Mouse (Mus musculus): Measurements from ENCODE around the gene Gm7030. TPM values are rescaled to one million over a fixed set of nuclear protein-coding genes. Genes with fewer than 3 reads are reported as not detected.
"Not testable (repeated sequence)": the region's sequence is repeated elsewhere in the genome, so short reads cannot be mapped to it uniquely, and the experiment has no call there.

Gene Gm7030
- polyA plus RNA-seq, 1 experiment from 2014 or later: not detected

DNA sequence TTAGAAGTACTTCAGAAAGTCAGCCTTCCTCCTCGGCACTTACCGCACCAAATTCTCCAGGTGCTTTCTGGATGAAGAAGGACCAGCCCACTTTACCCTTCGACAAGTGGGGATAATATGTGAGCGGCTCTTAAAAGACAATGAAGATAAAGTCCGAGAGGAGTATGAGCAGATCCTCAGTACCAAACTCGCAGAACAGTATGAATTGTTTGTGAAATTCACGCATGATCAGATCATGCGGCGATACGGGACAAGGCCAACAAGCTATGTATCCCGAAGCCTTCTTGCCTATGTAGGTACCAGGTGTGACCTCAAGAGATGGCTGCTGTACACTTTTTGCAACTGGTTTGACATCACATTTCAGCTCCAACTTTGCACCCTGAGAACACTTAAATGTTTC, 29.0 kb upstream of the Gm7030 start:
- peaks cover 11% of the 10 kb centered on the region; the same call in 1 of the 2 replicates for H3K4me1 ChIP-seq
- ATAC-seq (ENCODE audit: insufficient number of reproducible peaks, insufficient read depth, low FRiP score, low TSS enrichment, low read depth); H3K36me3 ChIP-seq; H3K9ac ChIP-seq; H3K27ac ChIP-seq; H3K9me3 ChIP-seq: not testable (repeated sequence)
- peaks cover 93% of the 10 kb centered on the region for H3K27me3 ChIP-seq
- peak overlapping the region; percentile 41 for H3K4me3 ChIP-seq
- WGBS: 8% methylated on average over 11 of the region's 11 CpGs
- peak overlapping the region; percentile 64 for H3K4me2 ChIP-seq

DNA sequence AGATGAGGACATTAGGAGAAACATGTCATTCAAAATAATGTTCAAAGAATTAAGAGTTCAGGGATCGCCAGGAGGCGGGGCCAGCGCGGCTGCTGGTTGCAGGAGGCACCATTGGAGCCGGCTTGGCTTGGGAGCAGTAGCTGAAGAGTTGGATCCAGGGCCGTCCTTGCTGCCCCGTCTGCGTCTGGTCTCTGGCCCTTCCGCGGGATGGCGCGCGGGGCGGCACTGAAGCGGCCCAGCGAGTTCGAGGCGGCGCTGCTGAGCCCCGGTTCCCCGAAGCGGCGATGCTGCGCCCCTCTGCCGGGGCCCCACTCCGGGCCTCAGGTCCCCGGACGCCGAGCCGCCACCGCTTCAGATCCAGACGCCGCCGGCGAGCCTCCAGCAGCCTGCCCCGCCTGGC, 28.6 kb upstream of the Gm7030 start:
- H3K4me2 ChIP-seq: peak overlapping the region; percentile 64
- ATAC-seq (ENCODE audit: insufficient number of reproducible peaks, insufficient read depth, low FRiP score, low TSS enrichment, low read depth); H3K36me3 ChIP-seq; H3K27ac ChIP-seq; H3K9me3 ChIP-seq: not testable (repeated sequence)
- peak overlapping the region; percentile 54 for H3K9ac ChIP-seq
- under 1% methylated on average over 36 of the region's 36 CpGs for WGBS
- peaks cover 93% of the 10 kb centered on the region for H3K27me3 ChIP-seq
- peaks cover 11% of the 10 kb centered on the region; the same call in 1 of the 2 replicates for H3K4me1 ChIP-seq
- H3K4me3 ChIP-seq: peak overlapping the region; percentile 41

DNA sequence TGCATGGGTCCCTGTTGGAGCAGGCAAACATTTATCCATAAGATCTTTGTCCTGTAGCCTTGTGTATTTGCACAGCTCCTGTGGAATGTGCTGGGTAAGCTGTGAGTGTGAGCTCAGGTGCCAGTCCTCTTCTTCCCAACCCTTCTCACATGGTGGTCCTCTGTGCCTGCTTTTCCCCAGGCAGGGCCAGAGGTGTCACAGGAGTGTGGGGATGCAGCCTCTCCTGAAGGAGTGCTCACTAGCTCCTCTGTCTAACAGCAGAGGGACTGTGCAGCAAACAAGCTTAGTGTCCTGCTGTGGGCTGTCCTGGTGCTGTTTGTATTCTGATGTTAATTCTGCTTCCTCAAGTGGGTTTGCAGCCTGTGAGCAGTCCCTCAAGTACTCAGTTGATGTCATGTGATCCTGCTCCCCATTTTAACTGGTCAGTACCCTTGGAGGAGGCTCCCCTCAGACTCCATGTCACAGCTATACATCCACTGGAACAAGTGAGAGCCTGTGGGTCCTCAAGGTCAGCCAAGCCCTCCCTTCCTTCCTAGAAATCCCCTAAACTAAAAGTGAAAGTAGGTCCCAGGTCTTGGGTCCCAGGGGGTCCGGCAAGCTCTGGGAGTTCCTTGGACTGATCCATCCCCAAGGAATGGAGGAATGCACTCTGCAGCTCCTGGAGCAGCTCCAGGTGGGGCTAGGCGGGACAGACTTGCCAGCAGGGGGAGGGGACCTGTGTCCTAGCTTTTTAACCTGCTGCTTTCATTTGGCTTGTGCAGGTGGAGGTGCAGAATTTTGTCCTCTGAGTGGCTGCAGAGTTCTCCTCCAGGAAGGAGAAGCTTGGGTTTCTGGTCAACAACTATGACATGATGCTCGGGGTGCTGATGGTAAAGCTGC, 25.3 kb upstream of the Gm7030 start:
- Histone ChIP-seq H3K36me3 (no peaks in the 10 kb centered on the region), H3K4me1 (0 out of 2 replicates have a peak, but pooled peaks cover 5% of the 10 kb centered on the region), H3K4me2 (no peak overlapping the region), H3K27me3 (peaks cover 78% of the 10 kb centered on the region), H3K9ac (no peak overlapping the region), H3K9me3 (no peaks in the 10 kb centered on the region), H3K27ac (no peak overlapping the region), H3K4me3 (no peak overlapping the region)
- 9% methylated on average over 3 of the region's 3 CpGs for WGBS
- ATAC-seq (ENCODE audit: insufficient number of reproducible peaks, insufficient read depth, low FRiP score, low TSS enrichment, low read depth): no peak

DNA sequence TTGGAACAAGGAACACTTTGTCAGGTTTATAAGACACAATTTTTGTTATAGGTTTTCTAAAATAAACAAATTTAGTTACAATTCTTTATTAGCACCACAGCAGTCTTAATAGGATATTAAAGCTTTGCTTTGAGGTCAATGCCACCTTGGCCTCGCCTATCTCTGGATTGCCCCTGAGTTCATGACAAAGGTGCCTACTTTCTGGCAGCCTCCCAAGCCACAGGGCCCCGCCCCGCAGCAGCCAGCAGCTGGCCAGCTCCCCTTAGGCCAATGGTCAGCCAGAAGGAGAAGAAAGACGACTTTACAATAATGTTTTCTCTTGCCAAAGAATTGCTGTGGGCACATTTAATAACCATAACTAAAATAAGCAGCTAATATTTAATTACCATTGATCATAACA, 22.0 kb upstream of the Gm7030 start:
- H3K27me3 ChIP-seq: peaks cover 73% of the 10 kb centered on the region

DNA sequence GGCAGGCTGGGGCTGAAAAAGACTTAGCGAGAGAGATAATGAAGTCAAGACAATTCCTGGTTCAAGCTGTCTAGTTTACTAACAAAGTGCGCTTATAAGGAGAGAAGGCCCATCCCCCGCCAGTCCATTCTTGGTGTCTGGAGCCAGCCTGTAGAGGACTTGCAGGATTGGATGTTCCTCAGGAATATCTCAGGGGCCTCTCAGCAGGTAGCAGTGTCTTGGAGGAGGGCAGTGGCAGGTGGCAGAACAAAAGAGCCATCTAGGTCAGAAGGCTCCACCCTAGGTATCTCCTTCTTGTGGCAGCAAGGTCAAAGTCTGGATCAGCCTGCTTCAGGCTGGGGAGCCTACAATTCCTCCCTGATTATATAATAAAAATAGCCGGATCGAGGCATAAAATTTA, 19.2 kb upstream of the Gm7030 start:
- H3K27me3 ChIP-seq: peaks cover 70% of the 10 kb centered on the region
- 67% methylated on average over 5 of the region's 5 CpGs for WGBS

More for the DNA sequence above, 22.0 kb upstream of the Gm7030 start:
- not testable (repeated sequence) for H3K36me3 ChIP-seq; H3K4me3 ChIP-seq; H3K9me3 ChIP-seq; H3K4me1 ChIP-seq; ATAC-seq (ENCODE audit: insufficient number of reproducible peaks, insufficient read depth, low FRiP score, low TSS enrichment, low read depth); H3K27ac ChIP-seq; H3K4me2 ChIP-seq; H3K9ac ChIP-seq
- WGBS: 41% methylated on average over 4 of the region's 4 CpGs

DNA sequence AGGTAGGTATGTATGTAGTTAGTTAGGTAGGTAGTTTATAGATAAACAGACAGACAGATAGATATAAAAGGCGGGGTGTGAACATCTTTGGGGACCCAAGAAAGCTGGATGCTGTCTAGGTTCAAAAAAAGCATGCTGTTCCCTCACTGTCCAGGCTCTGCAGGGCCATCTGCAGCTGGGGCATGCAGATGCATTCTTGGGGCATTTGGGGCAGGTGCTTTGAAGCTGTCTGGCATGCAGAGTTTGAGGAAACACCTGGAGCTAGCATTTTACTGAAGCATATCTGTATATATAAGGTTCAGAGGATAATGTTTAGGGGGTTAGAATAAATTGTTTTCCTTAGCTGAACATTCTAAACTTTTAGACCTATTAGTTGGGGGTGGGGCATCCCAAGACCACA, 17.7 kb upstream of the Gm7030 start:
- H3K27ac ChIP-seq; H3K36me3 ChIP-seq; H3K4me1 ChIP-seq; H3K4me2 ChIP-seq; ATAC-seq (ENCODE audit: insufficient number of reproducible peaks, insufficient read depth, low FRiP score, low TSS enrichment, low read depth); H3K9ac ChIP-seq; H3K4me3 ChIP-seq; H3K9me3 ChIP-seq: not testable (repeated sequence)
- WGBS: 75% methylated on average over 1 of the region's 1 CpGs
- H3K27me3 ChIP-seq: peaks cover 69% of the 10 kb centered on the region

More for the DNA sequence above, 19.2 kb upstream of the Gm7030 start:
- H3K4me1 ChIP-seq; H3K27ac ChIP-seq; H3K9me3 ChIP-seq; H3K36me3 ChIP-seq; H3K9ac ChIP-seq; H3K4me2 ChIP-seq; ATAC-seq (ENCODE audit: insufficient number of reproducible peaks, insufficient read depth, low FRiP score, low TSS enrichment, low read depth); H3K4me3 ChIP-seq: not testable (repeated sequence)

DNA sequence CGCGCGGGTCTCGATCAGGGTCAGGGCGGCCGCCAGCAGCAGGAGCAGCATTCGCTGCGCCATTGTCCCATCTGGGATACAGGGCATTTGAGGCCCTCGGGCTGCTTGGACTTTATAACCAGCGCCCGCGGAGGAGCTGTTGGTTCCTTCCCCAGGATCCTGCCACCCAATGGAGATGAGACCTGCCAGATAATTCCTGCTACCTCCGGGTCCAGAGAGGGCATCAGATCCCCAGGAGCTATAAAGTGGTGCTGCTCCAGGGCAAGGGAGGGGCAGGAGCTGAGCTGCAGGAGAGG, 16.6 kb upstream of the Gm7030 start:
- peak overlapping the region; percentile 37 for H3K4me3 ChIP-seq
- 2% methylated on average over 13 of the region's 13 CpGs for WGBS
- H3K36me3 ChIP-seq; H3K27ac ChIP-seq; H3K4me1 ChIP-seq; ATAC-seq (ENCODE audit: insufficient number of reproducible peaks, insufficient read depth, low FRiP score, low TSS enrichment, low read depth); H3K9me3 ChIP-seq: not testable (repeated sequence)
- peak overlapping the region; percentile 60 for H3K4me2 ChIP-seq
- H3K9ac ChIP-seq: 0 out of 2 replicates have a peak overlapping the region, but pooled peaks have one; percentile 27
- peaks cover 74% of the 10 kb centered on the region for H3K27me3 ChIP-seq

DNA sequence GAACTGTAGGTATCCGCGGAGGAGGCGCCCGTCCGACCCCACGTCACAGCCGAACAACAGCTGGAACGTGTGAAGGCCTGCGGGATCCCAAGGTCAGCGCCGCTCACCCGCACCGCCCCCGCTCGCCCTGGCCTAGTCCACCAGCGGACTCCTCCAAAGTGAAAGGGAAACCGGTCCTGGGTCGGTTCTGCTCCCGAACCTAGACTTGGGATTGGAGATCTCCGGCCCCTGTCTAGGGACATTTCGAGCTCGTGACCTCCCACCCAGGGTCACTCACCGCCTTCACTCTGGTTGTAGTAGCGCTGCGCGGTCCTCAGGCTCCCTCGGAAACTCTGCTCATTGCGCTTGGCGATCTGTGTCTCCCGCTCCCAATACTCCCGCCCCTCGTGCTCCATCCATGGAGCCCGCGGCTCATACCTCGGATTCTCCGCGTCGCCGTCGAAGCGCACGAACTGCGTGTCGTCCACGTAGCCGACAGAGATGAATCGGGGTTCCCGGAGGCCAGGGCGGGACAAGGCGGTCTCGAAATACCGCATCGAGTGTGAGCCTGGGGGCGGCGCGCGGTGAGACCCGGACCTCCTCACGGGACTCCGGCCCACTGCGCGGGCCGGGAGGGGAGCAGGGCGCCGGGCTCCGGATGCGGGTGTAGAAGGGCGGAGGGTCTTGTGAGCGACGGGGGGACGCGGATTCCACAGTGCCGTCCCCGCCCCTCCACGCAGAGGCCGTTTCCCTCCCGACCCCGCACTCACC, 16.1 kb upstream of the Gm7030 start:
- Histone ChIP-seq H3K4me1 (peaks cover 10% of the 10 kb centered on the region), H3K27me3 (peaks cover 74% of the 10 kb centered on the region), H3K9me3 (no peaks in the 10 kb centered on the region), H3K27ac (no peak overlapping the region), H3K4me3 (peak overlapping the region; percentile 37), H3K4me2 (peak overlapping the region; percentile 60), H3K36me3 (no peaks in the 10 kb centered on the region), H3K9ac (0 out of 2 replicates have a peak overlapping the region, but pooled peaks have one; percentile 27)
- ATAC-seq (ENCODE audit: insufficient number of reproducible peaks, insufficient read depth, low FRiP score, low TSS enrichment, low read depth): no peak
- WGBS: 2% methylated on average over 78 of the region's 78 CpGs

DNA sequence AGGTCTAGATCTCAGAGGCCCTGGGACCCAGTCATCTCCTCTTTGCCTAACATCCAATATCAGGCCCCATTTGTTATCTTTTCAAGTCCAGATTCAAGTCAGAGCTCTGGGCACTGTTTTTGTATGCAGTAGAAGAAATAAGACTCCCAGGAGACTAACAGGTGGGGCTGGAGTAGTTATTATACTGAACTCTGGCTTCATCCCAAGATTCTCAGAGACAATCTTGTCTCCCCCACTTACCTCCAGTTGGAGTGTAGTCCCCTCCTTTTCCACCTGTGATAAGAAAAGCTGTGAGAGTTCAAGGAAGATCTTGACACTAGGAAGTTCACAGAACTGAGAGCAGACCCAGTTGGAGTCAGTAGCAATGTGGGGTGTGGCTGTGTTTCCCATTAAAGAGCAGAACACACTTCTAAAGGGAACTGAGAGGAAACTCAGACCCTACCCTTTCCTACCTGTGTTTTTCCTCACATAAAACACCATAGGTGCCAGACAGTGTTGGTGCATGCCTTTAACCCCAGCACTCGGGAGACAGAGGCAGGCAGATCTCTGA, 7.1 kb upstream of the Gm7030 start:
- not testable (repeated sequence) for H3K4me1 ChIP-seq; H3K4me2 ChIP-seq; ATAC-seq (ENCODE audit: insufficient number of reproducible peaks, insufficient read depth, low FRiP score, low TSS enrichment, low read depth); H3K9ac ChIP-seq; H3K36me3 ChIP-seq; H3K27ac ChIP-seq; H3K4me3 ChIP-seq; H3K9me3 ChIP-seq
- peaks cover 46% of the 10 kb centered on the region for H3K27me3 ChIP-seq
- 68% methylated on average over 1 of the region's 1 CpGs for WGBS

DNA sequence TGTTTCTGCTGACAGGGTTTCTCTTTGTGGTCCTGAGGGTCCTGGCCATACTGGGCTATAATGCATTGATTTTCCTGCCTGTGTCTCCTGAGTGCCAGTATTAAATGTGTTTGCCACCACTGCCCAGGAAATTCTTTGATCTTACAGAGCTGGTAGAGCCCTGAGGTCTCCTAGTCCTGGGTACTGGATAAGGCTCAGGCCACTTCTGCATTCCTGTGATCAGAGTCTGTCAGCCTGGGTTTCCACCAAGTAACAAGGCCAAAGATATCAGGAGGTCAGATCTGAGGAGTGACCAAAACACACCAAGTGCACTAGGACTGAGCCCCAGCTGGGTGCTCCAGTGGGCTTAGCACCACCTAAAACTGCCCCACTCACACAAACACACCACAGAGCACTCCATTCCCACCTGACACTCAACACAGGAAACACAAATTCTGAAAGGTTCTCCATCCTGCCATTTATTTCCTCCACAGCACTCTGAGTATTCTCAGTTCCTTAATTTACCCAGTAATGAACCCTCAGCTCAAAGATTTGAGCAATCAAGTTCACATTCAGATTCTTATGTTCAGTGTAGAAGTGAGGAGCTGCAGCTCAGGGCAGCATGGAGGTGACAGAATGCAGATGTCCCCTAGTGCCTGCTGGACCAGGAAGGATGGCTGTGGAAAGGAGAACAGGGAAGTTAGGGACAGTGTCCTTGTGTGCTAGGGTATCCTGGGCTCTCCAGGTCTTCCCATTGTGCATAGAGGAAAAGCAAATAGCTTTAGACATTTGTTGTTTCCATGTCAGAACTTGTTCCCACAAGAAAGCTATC, 6.4 kb upstream of the Gm7030 start:
- not testable (repeated sequence) for H3K36me3 ChIP-seq

More for the DNA sequence above, 6.4 kb upstream of the Gm7030 start:
- not testable (repeated sequence) for H3K4me1 ChIP-seq; H3K9me3 ChIP-seq; H3K9ac ChIP-seq; H3K27ac ChIP-seq; H3K4me3 ChIP-seq; ATAC-seq (ENCODE audit: insufficient number of reproducible peaks, insufficient read depth, low FRiP score, low TSS enrichment, low read depth); H3K4me2 ChIP-seq
- H3K27me3 ChIP-seq: peaks cover 49% of the 10 kb centered on the region
